Mouse (Mus musculus) retina, postnatal 1 day (tissue): ENCODE data around the gene Vmn2r117.
"Not testable (repeated sequence)": the region's sequence is repeated elsewhere in the genome, so short reads cannot be mapped to it uniquely, and the experiment has no call there.

Experiments used
- DNase-seq: peaks from one replicate; pipeline ENCODE4 v3.0.0-alpha.2; 2012

The Vmn2r117 gene

DNA sequence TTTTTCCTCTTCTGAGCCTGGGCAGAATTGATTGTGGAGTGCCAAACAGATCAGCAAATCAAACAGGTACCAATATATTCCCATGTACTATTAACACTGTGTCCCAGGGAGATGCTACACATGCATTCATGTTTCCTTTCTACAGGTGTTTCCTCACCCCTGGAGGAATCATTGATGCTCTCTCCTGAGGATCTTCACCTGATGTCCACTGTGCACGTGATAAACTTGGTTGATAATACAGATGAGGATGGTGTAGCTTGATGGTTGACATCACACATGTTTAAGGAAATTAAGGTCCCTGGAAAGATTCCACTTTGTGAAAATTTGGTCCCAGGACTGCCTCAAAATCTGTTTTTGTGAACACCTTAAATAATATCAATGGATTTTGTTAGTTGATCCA is at the start of gene Vmn2r117:
TSS of gene Vmn2r117 (minus strand) at position 101 of the 400 bp plus-strand sequence.
- DNase-seq: not testable (repeated sequence)

DNA sequence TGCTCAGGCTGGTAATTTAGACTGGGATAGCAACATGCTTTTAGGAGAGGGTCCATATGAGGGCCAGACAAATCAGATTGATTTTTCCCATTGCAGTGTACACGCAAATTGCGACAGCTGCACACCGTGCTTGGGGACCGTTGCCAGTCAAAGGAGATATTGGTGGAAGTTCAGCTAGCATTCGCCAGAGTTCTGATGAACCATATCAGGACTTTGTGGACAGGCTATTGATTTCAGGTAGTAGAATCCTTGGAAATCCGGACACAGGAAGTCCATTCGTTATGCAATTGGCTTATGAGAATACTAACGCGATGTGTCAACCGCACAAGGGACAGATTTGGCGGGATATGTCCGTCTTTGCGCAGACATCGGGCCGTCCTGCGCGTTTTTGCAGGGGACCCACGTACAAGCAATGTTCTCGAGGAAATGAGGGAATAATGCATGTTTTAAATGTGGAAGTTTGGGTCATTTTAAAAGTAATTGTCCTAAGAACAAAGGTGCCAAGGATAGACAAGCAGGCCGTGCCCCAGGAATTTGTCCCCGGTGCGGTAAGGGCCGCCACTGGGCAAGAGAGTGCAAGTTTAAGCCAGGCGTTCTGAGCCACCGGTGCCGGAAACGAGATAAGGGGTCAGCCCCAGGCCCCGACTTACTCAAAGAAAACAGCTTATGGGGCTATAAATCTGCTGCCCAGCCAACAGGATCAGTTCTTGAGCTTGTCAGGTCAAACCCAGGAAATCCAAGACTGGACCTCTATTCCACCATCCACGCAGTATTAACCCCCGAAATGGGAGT is 43.6 kb upstream of the Vmn2r117 start:
- not testable (repeated sequence) for DNase-seq

DNA sequence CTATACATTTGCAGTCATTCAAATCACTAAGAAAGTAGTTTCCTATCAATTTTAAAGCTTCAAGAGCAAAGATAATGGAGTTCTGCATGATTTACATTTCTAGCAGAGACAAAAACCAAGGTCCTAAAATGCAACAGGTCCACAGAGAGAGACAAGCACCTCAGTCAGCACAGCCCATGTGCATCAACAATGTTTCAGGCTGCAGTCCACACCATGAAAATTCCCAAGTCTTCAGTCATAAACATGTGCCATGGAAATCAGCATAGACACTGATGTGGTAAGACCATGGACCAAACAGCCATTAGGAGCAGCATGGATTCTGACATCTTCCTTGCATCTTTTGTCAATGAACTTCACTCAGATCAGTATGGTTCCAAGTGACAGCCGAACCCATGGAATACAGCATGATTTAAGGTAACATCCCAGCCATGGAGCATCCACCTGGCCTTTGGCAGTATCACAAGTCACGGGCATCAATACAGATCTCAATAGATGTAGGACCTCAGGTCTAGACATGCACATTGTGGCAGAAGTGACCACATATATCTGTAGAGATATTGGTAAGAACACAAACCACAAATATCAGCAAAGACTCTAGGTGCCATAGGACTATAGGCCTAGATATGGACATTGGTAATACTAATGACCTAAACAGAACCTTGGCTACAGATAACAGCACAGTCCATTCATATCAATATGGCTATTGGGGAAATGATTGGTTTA is 39.4 kb upstream of the Vmn2r117 start:
- DNase-seq: no peak

DNA sequence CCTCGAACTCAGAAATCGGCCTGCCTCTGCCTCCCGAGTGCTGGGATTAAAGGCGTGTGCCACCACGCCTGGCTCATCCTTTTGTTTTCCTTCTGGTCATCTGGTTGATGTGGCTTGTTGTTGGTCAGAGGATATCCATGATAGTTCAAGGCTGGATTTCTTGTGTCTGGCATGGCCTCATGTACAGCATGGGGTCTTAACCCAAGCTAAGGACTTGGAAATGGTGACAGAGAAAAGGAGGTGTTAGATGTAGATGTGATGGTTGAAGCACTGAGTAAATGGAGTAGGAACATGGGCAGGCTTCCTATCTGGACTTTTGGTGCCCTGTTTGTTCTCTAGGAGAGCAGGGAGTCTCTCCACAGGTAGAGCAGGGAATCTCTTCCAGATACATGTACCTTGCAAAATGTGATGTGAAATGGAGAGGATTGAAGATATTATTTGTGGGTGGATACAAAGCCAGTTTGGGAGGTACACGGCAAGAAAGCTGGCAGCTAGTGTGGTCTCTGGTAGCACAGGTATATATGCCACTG is 46.3 kb downstream of the Vmn2r117 start:
- no peak for DNase-seq
